Mouse (Mus musculus) MEL-GATA-1-ER (cell line): ENCODE results near the gene Plcd3.

ENCODE experiments used
- DNase-seq: peaks from one replicate; pipeline ENCODE4 v3.0.0-alpha.2; 2012; ENCODE audit warnings: low read depth; ENCODE audit errors: extremely low read depth

The Plcd3 gene

DNA sequence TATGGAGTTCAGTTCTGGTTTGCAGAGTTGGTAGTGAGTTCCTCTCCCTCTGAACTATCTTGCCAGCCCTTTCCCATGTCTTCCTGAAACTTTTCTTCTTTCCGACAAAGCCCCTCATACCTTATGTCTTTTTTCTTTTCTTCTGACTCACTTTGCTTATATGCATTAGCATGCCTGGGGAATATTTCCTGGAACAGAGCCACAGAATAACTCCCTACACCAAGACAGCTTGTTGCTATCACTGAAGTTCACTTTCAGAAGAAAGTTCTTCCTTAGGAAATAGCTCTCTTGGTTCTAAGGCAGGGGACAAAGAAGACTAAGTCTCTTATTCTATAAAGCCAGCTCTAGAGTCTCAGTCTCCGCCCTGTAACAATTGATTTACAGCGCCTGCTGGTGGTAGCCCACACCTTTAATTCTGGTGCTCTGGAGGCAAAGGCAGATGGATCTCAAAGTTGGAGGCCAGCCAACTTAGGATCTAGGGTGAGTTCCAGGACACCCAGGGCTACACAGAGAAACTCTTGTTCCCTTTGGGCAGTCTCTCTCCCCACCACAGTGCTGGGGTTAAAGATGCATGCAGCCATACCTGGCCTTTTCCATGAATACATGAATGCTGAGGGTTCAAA is 80.6 kb downstream of the Plcd3 start:
- DNase-seq, result no peak
